Mouse (Mus musculus) kidney, postnatal 10 days (tissue): ENCODE data around the gene Strbp.

Source experiments
- DNase-seq: peaks from one replicate; pipeline ENCODE4 v3.0.0; 2021; ENCODE audit warnings: mixed read lengths

Gene Strbp

GRCm38 (mm10) chr2:37702301-37703172 is 1.1 kb downstream of the Strbp start:
- peak; percentile 31 for DNase-seq

GRCm38 (mm10) chr2:37689064-37689615 is 14.5 kb downstream of the Strbp start:
- no peak for DNase-seq

GRCm38 (mm10) chr2:37687031-37687430 is 16.6 kb downstream of the Strbp start:
- no peak for DNase-seq

GRCm38 (mm10) chr2:37684864-37685263 is 18.8 kb downstream of the Strbp start:
- no peak for DNase-seq

GRCm38 (mm10) chr2:37682197-37682811 is 21.4 kb downstream of the Strbp start:
- no peak for DNase-seq

- DNase-seq, result no peak
Observed at GRCm38 (mm10) chr2:37651086-37651485, 52.6 kb downstream of the Strbp start.

- no peak for DNase-seq
Observed at GRCm38 (mm10) chr2:37649590-37649989, 54.1 kb downstream of the Strbp start.

GRCm38 (mm10) chr2:37648966-37649365 is 54.7 kb downstream of the Strbp start:
- DNase-seq, result no peak

- no peak for DNase-seq
Observed at GRCm38 (mm10) chr2:37623343-37623742, 80.3 kb downstream of the Strbp start.

GRCm38 (mm10) chr2:37587919-37588318 is 115.7 kb downstream of the Strbp start:
- no peak for DNase-seq

- no peak for DNase-seq
Observed at GRCm38 (mm10) chr2:37578185-37578584, 125.5 kb downstream of the Strbp start.

GRCm38 (mm10) chr2:37576661-37577060 is 127.0 kb downstream of the Strbp start:
- DNase-seq, result no peak

- no peak for DNase-seq
Observed at GRCm38 (mm10) chr2:37572141-37572540, 131.5 kb downstream of the Strbp start.

GRCm38 (mm10) chr2:37570703-37571102 is 133.0 kb downstream of the Strbp start:
- peak; percentile 14 for DNase-seq

- peak; percentile 56 for DNase-seq
Observed at GRCm38 (mm10) chr2:37569888-37570287, 133.8 kb downstream of the Strbp start.

- no peak for DNase-seq
Observed at GRCm38 (mm10) chr2:37566035-37566434, 137.6 kb downstream of the Strbp start.

- no peak for DNase-seq
Observed at GRCm38 (mm10) chr2:37565579-37565978, 138.1 kb downstream of the Strbp start.

GRCm38 (mm10) chr2:37556366-37556765 is 147.3 kb downstream of the Strbp start:
- DNase-seq, result no peak

- DNase-seq, result no peak
Observed at GRCm38 (mm10) chr2:37549346-37550012, 154.2 kb downstream of the Strbp start.

- DNase-seq, result no peak
Observed at GRCm38 (mm10) chr2:37531639-37532038, 172.0 kb downstream of the Strbp start.

GRCm38 (mm10) chr2:37530766-37531165 is 172.9 kb downstream of the Strbp start:
- no peak for DNase-seq

- no peak for DNase-seq
Observed at GRCm38 (mm10) chr2:37529397-37529796, 174.3 kb downstream of the Strbp start.

GRCm38 (mm10) chr2:37527587-37527986 is 176.1 kb downstream of the Strbp start:
- DNase-seq, result no peak
